Mouse (Mus musculus): ENCODE data around the gene Zcchc10. TPM values are rescaled to one million over a fixed set of nuclear protein-coding genes. Genes with fewer than 3 reads are reported as not detected.
A peak's percentile ranks its signal among the peaks of the same experiment; 100 is the strongest.
"Not testable (repeated sequence)": the region's sequence is repeated elsewhere in the genome, so short reads cannot be mapped to it uniquely, and the experiment has no call there.

Gene Zcchc10
- 10.4 and 13.9 TPM in 2 replicates for polyA plus RNA-seq (2012; ENCODE audit: insufficient read depth, insufficient read length, missing spikeins)

- peak within 1 kb of the TSS; percentile 95 for H3K4me3 ChIP-seq (ENCODE audit: insufficient read depth, low read depth, low read length)
- H3K4me1 ChIP-seq (ENCODE audit: control insufficient read depth, insufficient read depth, insufficient read length, low read length): peaks cover 5% of the 10 kb centered on the region; the same call in 1 of the 2 replicates
- no peak within 1 kb of the TSS for H3K27ac ChIP-seq (replicated peaks; ENCODE audit: low read depth, low read length)
Observed at GRCm38 (mm10) chr11:53324512-53324968, at the start of gene Zcchc10. Gene Zcchc10, plus strand, starts transcription at chr11:53324679.

GRCm38 (mm10) chr11:53275358-53275757 lies 49.1 kb upstream of the Zcchc10 start:
- no peaks in the 10 kb centered on the region for H3K4me1 ChIP-seq (ENCODE audit: control insufficient read depth, insufficient read depth, insufficient read length, low read length)
- H3K27ac ChIP-seq (replicated peaks; ENCODE audit: low read depth, low read length): no peak overlapping the region
- H3K4me3 ChIP-seq (ENCODE audit: insufficient read depth, low read depth, low read length): no peak overlapping the region

GRCm38 (mm10) chr11:53278411-53278810 lies 46.1 kb upstream of the Zcchc10 start:
- Histone ChIP-seq H3K27ac (replicated peaks; ENCODE audit: low read depth, low read length) (no peak overlapping the region), H3K4me3 (ENCODE audit: insufficient read depth, low read depth, low read length) (no peak overlapping the region), H3K4me1 (ENCODE audit: control insufficient read depth, insufficient read depth, insufficient read length, low read length) (no peaks in the 10 kb centered on the region)

- no peak overlapping the region for H3K4me3 ChIP-seq (ENCODE audit: insufficient read depth, low read depth, low read length)
Observed at GRCm38 (mm10) chr11:53285885-53286284, 38.6 kb upstream of the Zcchc10 start.

GRCm38 (mm10) chr11:53290187-53290586 lies 34.3 kb upstream of the Zcchc10 start:
- not testable (repeated sequence) for H3K4me3 ChIP-seq (ENCODE audit: insufficient read depth, low read depth, low read length); H3K27ac ChIP-seq (replicated peaks; ENCODE audit: low read depth, low read length); H3K4me1 ChIP-seq (ENCODE audit: control insufficient read depth, insufficient read depth, insufficient read length, low read length)

More at GRCm38 (mm10) chr11:53285885-53286284, 38.6 kb upstream of the Zcchc10 start:
- no peaks in the 10 kb centered on the region for H3K4me1 ChIP-seq (ENCODE audit: control insufficient read depth, insufficient read depth, insufficient read length, low read length)
- H3K27ac ChIP-seq (replicated peaks; ENCODE audit: low read depth, low read length): no peak overlapping the region

- H3K4me3 ChIP-seq (ENCODE audit: insufficient read depth, low read depth, low read length): no peak overlapping the region
- no peaks in the 10 kb centered on the region for H3K4me1 ChIP-seq (ENCODE audit: control insufficient read depth, insufficient read depth, insufficient read length, low read length)
Observed at GRCm38 (mm10) chr11:53290871-53291270, 33.6 kb upstream of the Zcchc10 start.

GRCm38 (mm10) chr11:53294441-53294840 lies 30.0 kb upstream of the Zcchc10 start:
- H3K4me3 ChIP-seq (ENCODE audit: insufficient read depth, low read depth, low read length): no peak overlapping the region
- peaks cover 4% of the 10 kb centered on the region; the same call in 1 of the 2 replicates for H3K4me1 ChIP-seq (ENCODE audit: control insufficient read depth, insufficient read depth, insufficient read length, low read length)
- H3K27ac ChIP-seq (replicated peaks; ENCODE audit: low read depth, low read length): no peak overlapping the region

More at GRCm38 (mm10) chr11:53290871-53291270, 33.6 kb upstream of the Zcchc10 start:
- H3K27ac ChIP-seq (replicated peaks; ENCODE audit: low read depth, low read length): no peak overlapping the region

- Histone ChIP-seq H3K27ac (replicated peaks; ENCODE audit: low read depth, low read length) (no peak overlapping the region), H3K4me1 (ENCODE audit: control insufficient read depth, insufficient read depth, insufficient read length, low read length) (peaks cover 7% of the 10 kb centered on the region; the same call in 1 of the 2 replicates), H3K4me3 (ENCODE audit: insufficient read depth, low read depth, low read length) (no peak overlapping the region)
Observed at GRCm38 (mm10) chr11:53296880-53297279, 27.6 kb upstream of the Zcchc10 start.

GRCm38 (mm10) chr11:53297947-53298860 lies 26.3 kb upstream of the Zcchc10 start:
- Histone ChIP-seq H3K4me1 (ENCODE audit: control insufficient read depth, insufficient read depth, insufficient read length, low read length) (peaks cover 7% of the 10 kb centered on the region; the same call in 1 of the 2 replicates), H3K27ac (replicated peaks; ENCODE audit: low read depth, low read length) (0 out of 2 replicates have a peak overlapping the region, but pooled peaks have one; percentile 10), H3K4me3 (ENCODE audit: insufficient read depth, low read depth, low read length) (no peak overlapping the region)

- peaks cover 7% of the 10 kb centered on the region; the same call in 1 of the 2 replicates for H3K4me1 ChIP-seq (ENCODE audit: control insufficient read depth, insufficient read depth, insufficient read length, low read length)
- peak overlapping the region; percentile 85 for H3K27ac ChIP-seq (replicated peaks; ENCODE audit: low read depth, low read length)
- peak overlapping the region; percentile 75 for H3K4me3 ChIP-seq (ENCODE audit: insufficient read depth, low read depth, low read length)
Observed at GRCm38 (mm10) chr11:53299551-53300329, 24.7 kb upstream of the Zcchc10 start.

GRCm38 (mm10) chr11:53300330-53301166 lies 23.9 kb upstream of the Zcchc10 start, which contains the start of gene Hspa4:
Gene Hspa4, minus strand, starts transcription at chr11:53300457.
- peaks cover 7% of the 10 kb centered on the region; the same call in 1 of the 2 replicates for H3K4me1 ChIP-seq (ENCODE audit: control insufficient read depth, insufficient read depth, insufficient read length, low read length)
- peak within 1 kb of the TSS; percentile 75 for H3K4me3 ChIP-seq (ENCODE audit: insufficient read depth, low read depth, low read length)
- peak within 1 kb of the TSS; percentile 96 for H3K27ac ChIP-seq (replicated peaks; ENCODE audit: low read depth, low read length)

GRCm38 (mm10) chr11:53301167-53301515 lies 23.3 kb upstream of the Zcchc10 start:
- Histone ChIP-seq H3K4me3 (ENCODE audit: insufficient read depth, low read depth, low read length) (peak overlapping the region; percentile 63), H3K27ac (replicated peaks; ENCODE audit: low read depth, low read length) (peak overlapping the region; percentile 96), H3K4me1 (ENCODE audit: control insufficient read depth, insufficient read depth, insufficient read length, low read length) (peaks cover 7% of the 10 kb centered on the region; the same call in 1 of the 2 replicates)

GRCm38 (mm10) chr11:53304044-53304840 lies 20.2 kb upstream of the Zcchc10 start:
- Histone ChIP-seq H3K4me1 (ENCODE audit: control insufficient read depth, insufficient read depth, insufficient read length, low read length) (peaks cover 16% of the 10 kb centered on the region; the same call in 1 of the 2 replicates), H3K4me3 (ENCODE audit: insufficient read depth, low read depth, low read length) (no peak overlapping the region), H3K27ac (replicated peaks; ENCODE audit: low read depth, low read length) (no peak overlapping the region)

Measured in brown adipose tissue, adult 24 weeks (tissue).